Mouse (Mus musculus) hindlimb bud, embryonic 11.5 days (tissue): Measurements from ENCODE around the gene Rcvrn.

Experiments used
- DNase-seq: peaks from one replicate; pipeline ENCODE4 v3.0.0-alpha.2; 2012; ENCODE audit warnings: low read depth, low spot score; ENCODE audit errors: extremely low spot score

Rcvrn gene

DNA sequence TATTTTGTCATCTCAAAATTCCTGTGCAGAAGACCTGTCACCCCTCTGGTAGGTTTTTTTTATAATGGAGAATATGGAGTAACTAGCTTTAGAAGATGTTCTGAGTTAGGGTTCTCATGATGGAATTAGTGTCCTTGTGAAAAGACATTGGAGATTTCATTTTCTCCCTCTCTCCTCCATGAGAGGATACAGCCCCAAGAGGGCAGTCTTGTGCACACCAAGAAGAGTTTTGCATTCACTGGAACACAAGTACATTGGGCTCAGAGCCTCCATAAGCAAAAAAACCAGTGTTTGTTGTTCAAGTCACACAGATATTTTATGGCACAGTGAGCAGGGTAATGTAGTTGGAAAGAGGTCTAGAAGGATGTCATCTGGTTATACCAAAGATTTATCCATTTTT is 46.4 kb downstream of the Rcvrn start:
- no peak for DNase-seq
